Mouse (Mus musculus): ENCODE measurements around the gene Robo3. TPM values are rescaled to one million over a fixed set of nuclear protein-coding genes. Genes with fewer than 3 reads are reported as not detected.

The Robo3 gene
- polyA plus RNA-seq, 1 experiment, result not detected

DNA sequence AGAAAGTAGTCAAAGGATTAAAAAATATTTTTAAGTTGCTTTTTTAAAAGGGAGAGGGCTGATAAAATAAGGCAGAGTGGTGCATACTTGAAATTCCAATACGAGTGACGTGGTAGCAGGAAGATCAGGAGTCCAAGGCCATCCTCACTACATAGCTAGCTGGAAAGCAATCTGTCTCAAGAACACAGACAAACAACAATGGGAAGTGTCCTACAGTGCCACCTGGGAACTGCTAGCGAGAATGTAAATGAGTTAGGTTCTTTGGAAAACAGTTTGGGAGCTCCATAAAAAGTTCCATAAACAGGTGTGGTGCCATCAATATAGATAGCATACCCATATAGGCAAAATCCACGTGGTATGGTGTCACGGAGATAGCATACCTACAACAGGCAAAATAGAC lies 67.3 kb downstream of the Robo3 start:
- TF ChIP-seq POLR2A (IDR thresholded peaks at IDR 0.05; ENCODE audit: insufficient read depth, low read depth, low read length) (no peak), CTCF (IDR thresholded peaks at IDR 0.05; ENCODE audit: insufficient read depth, low read depth, low read length) (no peak)
- H3K4me1 ChIP-seq (ENCODE audit: control insufficient read depth, insufficient read depth, low read length), result peaks cover 5% of the 10 kb centered on the region; the same call in 1 of the 2 replicates
- no peak overlapping the region for H3K4me3 ChIP-seq (ENCODE audit: insufficient read depth, low read depth, low read length)
- 86% methylated on average over 5 of the region's 5 CpGs for WGBS
- no peak overlapping the region for H3K27ac ChIP-seq (ENCODE audit: insufficient read depth, low read depth, low read length)

Other genes starting within 250 kb of the Robo3 start
- gene Tmem218, start 225.0 kb downstream of the Robo3 start, polyA plus RNA-seq (2012; ENCODE audit: insufficient read depth, insufficient read length, low replicate concordance, missing spikeins), result not detected in 2 replicates
- not detected in 2 replicates for gene Slc37a2, start 177.5 kb downstream of the Robo3 start, polyA plus RNA-seq (2012; ENCODE audit: insufficient read depth, insufficient read length, low replicate concordance, missing spikeins)
- gene Ccdc15, start 84.8 kb downstream of the Robo3 start, polyA plus RNA-seq (2012; ENCODE audit: insufficient read depth, insufficient read length, low replicate concordance, missing spikeins), result not detected in 2 replicates
- gene Hepacam, start 65.9 kb downstream of the Robo3 start, polyA plus RNA-seq (2012; ENCODE audit: insufficient read depth, insufficient read length, low replicate concordance, missing spikeins), result not detected in 2 replicates
- gene Robo4, start 31.3 kb downstream of the Robo3 start, polyA plus RNA-seq (2012; ENCODE audit: insufficient read depth, insufficient read length, low replicate concordance, missing spikeins), result not detected in 2 replicates
- not detected in 2 replicates for gene Msantd2, start 56.1 kb upstream of the Robo3 start, polyA plus RNA-seq (2012; ENCODE audit: insufficient read depth, insufficient read length, low replicate concordance, missing spikeins)
- not detected in 2 replicates for gene Esam, start 94.8 kb upstream of the Robo3 start, polyA plus RNA-seq (2012; ENCODE audit: insufficient read depth, insufficient read length, low replicate concordance, missing spikeins)
- gene Vsig2, start 106.0 kb upstream of the Robo3 start, polyA plus RNA-seq (2012; ENCODE audit: insufficient read depth, insufficient read length, low replicate concordance, missing spikeins), result not detected in 2 replicates
- gene Nrgn, start 119.7 kb upstream of the Robo3 start, polyA plus RNA-seq (2012; ENCODE audit: insufficient read depth, insufficient read length, low replicate concordance, missing spikeins), result 523 TPM in 1 of 2 replicates, not detected in the other
- not detected in 2 replicates for gene Siae, start 122.5 kb upstream of the Robo3 start, polyA plus RNA-seq (2012; ENCODE audit: insufficient read depth, insufficient read length, low replicate concordance, missing spikeins)
- not detected in 2 replicates for gene Spa17, start 180.5 kb upstream of the Robo3 start, polyA plus RNA-seq (2012; ENCODE audit: insufficient read depth, insufficient read length, low replicate concordance, missing spikeins)
- gene Tbrg1, start 224.1 kb upstream of the Robo3 start, polyA plus RNA-seq (2012; ENCODE audit: insufficient read depth, insufficient read length, low replicate concordance, missing spikeins), result not detected in 2 replicates
- gene Panx3, start 236.0 kb upstream of the Robo3 start, polyA plus RNA-seq (2012; ENCODE audit: insufficient read depth, insufficient read length, low replicate concordance, missing spikeins), result not detected in 2 replicates